Mouse (Mus musculus): ENCODE data around the gene Rtn4rl1. TPM values are rescaled to one million over a fixed set of nuclear protein-coding genes. Genes with fewer than 3 reads are reported as not detected.

Gene Rtn4rl1
- polyA plus RNA-seq, 1 experiment from 2014 or later = 18.7 TPM

DNA sequence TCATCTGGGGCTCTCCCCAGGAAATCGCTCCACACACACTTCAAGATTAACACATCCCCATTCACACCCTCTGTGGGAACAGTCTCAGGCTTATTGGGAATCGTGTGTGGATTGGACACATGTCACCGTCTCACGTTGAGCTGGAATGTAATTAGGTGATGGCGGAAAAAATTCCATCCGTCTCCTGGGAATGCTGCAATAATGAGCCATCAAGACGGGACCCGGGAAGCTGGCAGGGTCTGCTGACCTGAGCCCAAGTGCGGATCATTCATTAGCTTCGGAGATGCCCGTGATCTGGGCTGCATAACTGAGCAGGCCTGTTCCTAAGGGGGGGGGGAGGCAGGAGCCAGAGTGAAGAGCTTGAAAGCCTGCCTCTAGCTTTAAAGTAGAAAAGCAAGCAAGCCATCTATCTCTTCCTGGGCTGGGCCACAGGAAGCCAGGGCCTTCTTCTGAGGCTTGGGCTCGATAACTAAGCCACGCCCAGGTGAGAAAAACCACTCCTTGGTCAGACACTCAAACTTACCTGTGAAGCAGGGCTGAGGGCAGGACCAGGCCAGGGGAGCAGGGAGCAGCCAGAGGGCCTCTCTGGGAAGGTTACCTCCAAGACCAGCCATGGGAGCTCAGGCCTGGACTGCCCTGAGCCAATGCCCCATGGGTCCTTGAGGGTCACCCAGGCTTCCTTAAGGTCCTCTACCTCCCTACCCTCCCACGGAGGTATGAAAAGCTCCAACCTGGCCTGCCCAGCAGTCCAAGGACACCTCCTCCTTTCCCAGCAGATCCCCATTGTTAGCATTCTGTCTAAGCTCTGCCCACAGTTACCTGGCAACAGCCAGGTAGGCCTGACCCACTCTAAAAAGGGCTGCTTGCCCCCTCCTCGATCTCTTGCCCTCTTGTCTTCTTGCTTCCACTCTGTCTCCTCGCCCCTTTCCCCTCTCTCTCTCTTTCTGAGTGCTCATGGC lies 52.1 kb downstream of the Rtn4rl1 start:
- CTCF ChIA-PET = interaction anchor here (0.8 to 2.8 kb wide), 3 partner anchors 8 to 52 kb away, joined by 3 to 10 read pairs (median 3); partner anchors contain the start of gene Rtn4rl1
- in situ Hi-C loops (cut with MboI; ENCODE audit: low pct_unique_long_range_greater_than_20kb) = no loop called here
- no peaks in the 10 kb centered on the region for H3K27me3 ChIP-seq
- DNase-seq (ENCODE audit: low read depth, low spot score) (no peak), ATAC-seq (no peak)
- POLR2A ChIA-PET = interaction anchor here (0.6 to 2.0 kb wide), 4 partner anchors 9 to 394 kb away, joined by 3 to 5 read pairs (median 4); no protein-coding TSS in a partner anchor
- TF ChIP-seq CTCF (IDR thresholded peaks at IDR 0.05) = no peak

DNA sequence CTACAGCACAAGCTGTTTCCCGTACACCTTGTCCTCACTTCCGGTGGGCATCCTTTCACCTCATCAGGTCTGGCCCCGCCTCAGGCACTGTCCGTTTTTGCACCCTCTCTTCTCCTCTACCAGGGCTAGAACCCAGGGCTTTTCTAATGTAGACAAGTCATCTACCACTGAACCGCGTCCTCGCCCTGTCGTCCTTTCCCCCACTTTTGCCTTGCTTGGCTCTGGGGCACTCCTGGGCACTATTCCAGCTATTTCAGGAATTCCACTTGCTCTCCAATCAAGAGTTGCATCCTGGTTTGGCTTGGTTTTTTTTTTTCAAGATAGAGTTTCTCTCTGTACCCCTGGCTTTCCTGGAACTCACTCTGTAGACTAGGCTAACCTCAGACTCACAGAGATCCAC lies 53.0 kb downstream of the Rtn4rl1 start:
- in situ Hi-C loops (cut with MboI; ENCODE audit: low pct_unique_long_range_greater_than_20kb) = no loop called here
- POLR2A ChIA-PET = interaction anchor here (1.3 to 1.5 kb wide), 3 partner anchors 10 to 44 kb away, joined by 3 to 4 read pairs (median 4); no protein-coding TSS in a partner anchor
- ATAC-seq (no peak), DNase-seq (ENCODE audit: low read depth, low spot score) (no peak)
- H3K27me3 ChIP-seq = no peaks in the 10 kb centered on the region
- CTCF ChIA-PET = interaction anchor here (1.6 to 2.8 kb wide), 2 partner anchors 11 to 15 kb away, joined by 3 to 10 read pairs; no protein-coding TSS in a partner anchor
- no peak for TF ChIP-seq CTCF (IDR thresholded peaks at IDR 0.05)

DNA sequence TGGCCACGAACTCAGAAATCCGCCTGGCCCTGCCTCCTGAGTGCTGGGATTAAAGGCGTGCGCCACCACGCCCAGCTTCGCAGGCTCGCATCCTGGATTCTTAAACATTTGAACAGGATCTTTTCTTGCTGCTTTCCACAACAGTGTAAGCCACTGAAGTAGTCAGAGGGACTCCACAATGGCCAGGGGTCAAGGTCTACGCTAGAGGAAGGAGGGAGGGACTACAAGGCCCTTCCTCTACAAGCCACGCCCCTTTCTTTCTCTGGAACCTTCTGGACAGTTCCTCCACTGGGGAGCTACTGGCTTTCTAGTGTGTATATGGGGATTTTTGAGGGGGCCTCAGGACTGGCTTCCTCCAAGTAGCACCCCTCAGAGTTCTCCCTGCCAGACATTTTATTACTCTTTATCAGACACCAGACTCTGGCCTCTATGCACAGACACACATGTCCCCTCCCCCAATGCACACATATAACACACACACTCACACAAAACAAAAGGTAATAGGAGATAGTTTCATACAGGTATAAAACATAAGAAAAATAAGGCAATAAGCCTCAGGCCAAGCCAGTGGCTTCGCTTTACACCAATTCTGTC lies 53.7 kb downstream of the Rtn4rl1 start:
- no peak for ATAC-seq
- H3K27me3 ChIP-seq = no peaks in the 10 kb centered on the region
- DNase-seq (ENCODE audit: low read depth, low spot score) = no peak
- in situ Hi-C loops (cut with MboI; ENCODE audit: low pct_unique_long_range_greater_than_20kb) = no loop called here
- TF ChIP-seq CTCF (IDR thresholded peaks at IDR 0.05) = no peak
- ChIA-PET POLR2A (interaction anchor here (1.3 kb wide), 1 partner anchor 16 kb away, joined by 4 read pairs; no protein-coding TSS in a partner anchor), CTCF (interaction anchor here (1.6 to 2.8 kb wide), 2 partner anchors 12 to 15 kb away, joined by 3 to 10 read pairs; no protein-coding TSS in a partner anchor)

DNA sequence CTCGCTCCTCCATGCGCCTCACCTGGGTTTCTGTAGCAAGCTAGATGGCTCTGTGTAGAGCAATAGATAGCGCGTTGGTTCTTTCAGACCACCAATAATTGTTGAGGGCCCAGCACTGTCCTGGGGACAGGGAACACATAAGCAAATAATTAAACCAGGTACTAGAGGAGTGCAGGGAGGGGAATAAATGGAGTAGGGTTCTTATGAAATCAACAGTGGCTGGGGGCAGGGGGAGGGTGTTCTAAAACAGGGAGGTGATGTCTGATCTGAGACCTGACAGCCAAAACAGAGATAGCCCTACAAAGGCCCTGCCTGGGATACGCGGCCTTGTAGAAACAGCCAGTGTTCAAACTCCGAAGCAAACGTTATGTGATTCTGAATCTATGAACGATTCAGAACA lies 56.0 kb downstream of the Rtn4rl1 start:
- POLR2A ChIA-PET = no interaction called here
- CTCF ChIA-PET = no interaction called here
- in situ Hi-C loops (cut with MboI; ENCODE audit: low pct_unique_long_range_greater_than_20kb) = no loop called here
- TF ChIP-seq CTCF (IDR thresholded peaks at IDR 0.05) = no peak
- ATAC-seq (no peak), DNase-seq (ENCODE audit: low read depth, low spot score) (no peak)
- no peaks in the 10 kb centered on the region for H3K27me3 ChIP-seq

DNA sequence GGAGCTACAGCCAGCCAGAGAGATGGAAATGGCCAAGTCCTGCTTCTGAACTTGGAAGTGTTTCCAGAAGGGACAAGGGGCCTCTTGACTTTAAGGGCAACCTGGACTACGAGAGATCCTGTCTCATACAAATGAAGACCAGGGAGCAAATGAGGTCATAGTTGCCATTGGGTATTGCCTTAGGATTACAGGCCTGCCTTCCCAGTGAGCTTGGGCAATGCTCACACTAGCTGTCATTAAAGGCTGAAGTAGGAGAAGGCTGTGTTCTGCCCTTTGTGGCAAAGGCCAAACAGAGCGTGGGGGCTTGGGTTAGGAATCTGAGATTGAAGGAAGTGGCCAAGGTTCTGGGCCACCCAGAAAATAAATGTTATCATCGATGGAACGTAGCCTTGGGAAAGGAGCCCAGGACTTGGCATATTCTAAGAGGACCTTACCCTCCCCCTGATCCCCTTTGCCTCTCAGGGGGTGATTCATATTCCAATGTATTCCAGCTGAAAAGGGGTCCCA lies 57.5 kb downstream of the Rtn4rl1 start:
- ChIA-PET POLR2A (no interaction called here), CTCF (no interaction called here)
- DNase-seq (ENCODE audit: low read depth, low spot score) (no peak), ATAC-seq (no peak)
- TF ChIP-seq CTCF (IDR thresholded peaks at IDR 0.05) = no peak
- no peaks in the 10 kb centered on the region for H3K27me3 ChIP-seq
- in situ Hi-C loops (cut with MboI; ENCODE audit: low pct_unique_long_range_greater_than_20kb) = no loop called here

DNA sequence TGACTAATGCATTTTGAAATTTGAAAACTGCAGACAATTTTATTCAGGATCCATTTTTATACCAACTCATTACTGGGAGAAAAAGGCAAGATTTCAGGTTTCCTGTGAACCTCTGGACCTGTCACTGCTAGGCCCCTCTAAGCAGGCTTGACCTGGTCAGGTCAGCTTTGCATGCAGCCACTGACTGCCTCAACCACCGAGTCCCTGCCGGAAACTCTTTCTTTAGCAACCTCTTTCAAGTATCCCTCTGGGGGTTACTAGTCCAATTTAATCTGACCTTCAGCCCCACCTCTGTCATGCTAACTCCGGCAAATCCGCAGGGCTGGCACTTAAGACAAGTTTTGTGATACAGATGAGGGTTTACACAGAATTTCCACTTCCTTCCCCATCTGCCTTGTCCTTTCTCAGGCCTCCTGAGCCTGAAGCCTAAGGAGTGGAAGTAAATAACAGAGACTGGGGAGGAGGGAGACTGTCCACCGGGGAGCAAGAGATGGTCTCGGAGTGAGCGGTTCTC lies 58.0 kb downstream of the Rtn4rl1 start:
- ChIA-PET CTCF (no interaction called here), POLR2A (no interaction called here)
- in situ Hi-C loops (cut with MboI; ENCODE audit: low pct_unique_long_range_greater_than_20kb) = no loop called here
- no peak for DNase-seq (ENCODE audit: low read depth, low spot score)
- ATAC-seq = no peak
- no peak for TF ChIP-seq CTCF (IDR thresholded peaks at IDR 0.05)
- no peaks in the 10 kb centered on the region for H3K27me3 ChIP-seq

DNA sequence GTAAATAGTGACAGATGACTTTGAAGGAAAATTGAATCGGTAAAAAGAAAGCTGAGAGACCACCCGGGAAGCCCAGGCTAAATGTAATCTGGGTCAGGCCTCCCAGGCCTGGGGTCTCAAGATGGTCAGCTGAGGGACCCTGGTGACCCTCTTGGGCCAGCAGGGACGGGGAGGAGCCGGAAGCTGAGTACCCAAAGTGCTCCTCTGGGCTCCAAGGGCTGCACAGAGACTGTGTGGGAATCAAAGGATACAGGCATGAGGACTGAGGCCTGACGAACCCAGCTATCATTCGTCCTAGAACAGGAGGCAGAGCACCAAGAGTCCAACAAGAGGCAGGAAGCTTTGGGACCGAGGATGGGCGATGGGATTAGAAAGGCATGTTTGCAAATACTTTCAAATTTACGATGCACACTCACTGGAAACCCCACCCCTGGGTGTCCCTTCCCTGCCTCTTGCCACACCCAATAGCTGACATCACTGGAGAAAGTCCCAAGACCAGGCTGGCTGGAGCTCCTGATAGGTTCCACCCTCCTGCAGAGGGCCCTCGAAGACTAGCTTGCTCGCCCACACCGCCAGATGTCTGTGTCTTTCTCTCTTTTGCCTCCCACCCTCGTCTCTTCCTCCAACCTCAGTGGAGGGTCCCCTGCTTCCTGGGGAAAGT lies 60.8 kb downstream of the Rtn4rl1 start:
- DNase-seq (ENCODE audit: low read depth, low spot score) = no peak
- no peaks in the 10 kb centered on the region for H3K27me3 ChIP-seq
- in situ Hi-C loops (cut with MboI; ENCODE audit: low pct_unique_long_range_greater_than_20kb) = no loop called here
- no peak for ATAC-seq
- ChIA-PET CTCF (interaction anchor here (0.9 to 1.7 kb wide), 4 partner anchors 8 to 36 kb away, joined by 3 to 4 read pairs (median 3); no protein-coding TSS in a partner anchor), POLR2A (interaction anchor here (1.3 kb wide), 1 partner anchor 13 kb away, joined by 3 read pairs; no protein-coding TSS in a partner anchor)
- TF ChIP-seq CTCF (IDR thresholded peaks at IDR 0.05) = no peak

DNA sequence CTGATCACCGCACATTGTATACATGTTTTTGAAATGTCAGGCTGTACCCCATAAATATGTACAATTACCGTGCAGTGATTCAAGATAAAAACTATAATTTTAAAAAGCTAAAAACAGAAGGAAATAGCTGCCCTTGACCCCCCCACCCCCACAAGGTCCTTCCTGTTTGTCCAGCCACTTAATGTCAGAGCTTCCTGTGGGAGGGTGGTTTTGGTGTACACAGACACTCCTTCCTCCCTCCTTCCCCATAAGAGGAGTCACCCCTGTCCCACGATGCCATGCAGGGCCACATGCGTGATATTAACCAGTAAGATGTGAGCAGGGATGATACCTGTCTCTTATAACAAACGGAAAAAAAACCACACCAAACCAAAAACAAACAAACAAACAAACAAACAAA lies 61.7 kb downstream of the Rtn4rl1 start:
- DNase-seq (ENCODE audit: low read depth, low spot score) (no peak), ATAC-seq (no peak)
- TF ChIP-seq CTCF (IDR thresholded peaks at IDR 0.05) = no peak
- H3K27me3 ChIP-seq = no peaks in the 10 kb centered on the region
- POLR2A ChIA-PET = interaction anchor here (1.3 kb wide), 1 partner anchor 13 kb away, joined by 3 read pairs; no protein-coding TSS in a partner anchor
- CTCF ChIA-PET = interaction anchor here (1.1 kb wide), 1 partner anchor 24 kb away, joined by 3 read pairs; no protein-coding TSS in a partner anchor
- in situ Hi-C loops (cut with MboI; ENCODE audit: low pct_unique_long_range_greater_than_20kb) = no loop called here

DNA sequence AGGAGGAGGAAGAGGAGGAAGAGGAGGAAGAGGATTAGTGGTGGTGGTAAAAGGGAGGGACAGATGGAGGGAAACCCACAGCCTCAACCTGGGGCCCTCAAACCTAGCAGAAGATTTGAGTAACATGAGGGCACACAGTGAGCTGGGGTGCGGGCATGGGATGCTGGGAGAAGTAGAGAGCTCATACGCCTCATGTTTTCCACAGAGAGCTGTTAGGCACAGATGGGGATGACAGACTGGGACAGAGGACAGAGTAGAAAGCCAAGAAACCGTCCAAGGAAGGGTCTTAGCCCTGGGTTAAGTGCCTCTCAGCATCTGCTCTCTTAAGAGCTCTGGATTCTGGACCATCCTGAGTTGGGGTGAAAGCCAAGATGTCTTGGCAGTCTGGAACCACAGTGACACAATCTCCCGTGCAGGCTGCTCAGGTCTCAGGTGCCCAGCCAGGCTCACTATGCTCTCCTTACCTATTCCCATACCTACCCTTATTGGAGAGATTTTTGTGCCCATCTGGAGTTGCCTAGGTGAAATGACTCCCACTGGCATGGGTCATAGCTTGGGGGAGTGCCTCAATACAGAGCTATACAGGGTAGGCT lies 63.6 kb downstream of the Rtn4rl1 start:
- no peak for ATAC-seq
- no peak for DNase-seq (ENCODE audit: low read depth, low spot score)
- ChIA-PET CTCF (interaction anchor here (1.2 kb wide), 2 partner anchors 8 to 9 kb away, joined by 3 read pairs; no protein-coding TSS in a partner anchor), POLR2A (no interaction called here)
- H3K27me3 ChIP-seq = no peaks in the 10 kb centered on the region
- TF ChIP-seq CTCF (IDR thresholded peaks at IDR 0.05) = no peak
- in situ Hi-C loops (cut with MboI; ENCODE audit: low pct_unique_long_range_greater_than_20kb) = no loop called here
